Mouse (Mus musculus): Measurements from ENCODE around the gene Bmper. TPM values are rescaled to one million over a fixed set of nuclear protein-coding genes. Genes with fewer than 3 reads are reported as not detected.

The Bmper gene
- total and polyA plus RNA-seq, 2 experiments = 0.23 to 1.2 TPM

DNA sequence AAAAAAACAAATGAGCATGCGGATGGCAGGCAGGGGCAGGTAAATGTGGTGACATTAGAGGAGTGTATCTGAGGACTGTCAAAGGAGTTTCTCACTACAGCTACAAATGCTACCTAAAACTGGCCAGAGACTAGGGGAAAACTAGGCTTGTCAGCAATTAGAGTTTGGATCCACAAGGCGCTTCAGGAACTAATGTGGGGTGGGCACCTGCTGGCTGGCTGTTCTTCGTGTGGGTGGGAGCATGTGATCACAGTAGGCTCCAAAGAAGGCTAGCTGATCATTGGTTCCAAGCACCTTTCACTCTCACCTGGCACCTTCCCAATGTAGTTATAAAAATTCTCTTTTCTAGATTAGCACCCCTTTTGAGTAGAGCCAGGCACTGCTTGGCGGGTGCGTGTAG, 900 bp upstream of the Bmper start:
- no peaks in the 10 kb centered on the region for H3K36me3 ChIP-seq (ENCODE audit: control insufficient read depth, insufficient read depth, low read length)
- H3K4me3 ChIP-seq (ENCODE audit: insufficient read depth, low read depth, low read length) = no peak overlapping the region
- no peaks in the 10 kb centered on the region; the same call in 1 of the 2 replicates for H3K27me3 ChIP-seq (ENCODE audit: control insufficient read depth, insufficient read depth, low read length)
- 32% methylated on average over 5 of the region's 5 CpGs for WGBS
- H3K79me2 ChIP-seq (ENCODE audit: control insufficient read depth, insufficient read depth, low read length) = no peaks in the 10 kb centered on the region
- no peak for DNase-seq (ENCODE audit: extremely low read depth, low read depth, low spot score)
- no peak overlapping the region for H3K27ac ChIP-seq (replicated peaks; ENCODE audit: insufficient read depth, low read depth, low read length)
- H3K4me1 ChIP-seq (ENCODE audit: control insufficient read depth, insufficient read depth, low read length) = peaks cover 1% of the 10 kb centered on the region; the same call in 1 of the 2 replicates
- TF ChIP-seq POLR2A (IDR thresholded peaks at IDR 0.05; ENCODE audit: extremely low read depth, insufficient read depth, low read length) (no peak), CTCF (IDR thresholded peaks at IDR 0.05; ENCODE audit: low read depth, low read length) (no peak)
- H3K9ac ChIP-seq (ENCODE audit: low read depth, low read length) = no peak overlapping the region

DNA sequence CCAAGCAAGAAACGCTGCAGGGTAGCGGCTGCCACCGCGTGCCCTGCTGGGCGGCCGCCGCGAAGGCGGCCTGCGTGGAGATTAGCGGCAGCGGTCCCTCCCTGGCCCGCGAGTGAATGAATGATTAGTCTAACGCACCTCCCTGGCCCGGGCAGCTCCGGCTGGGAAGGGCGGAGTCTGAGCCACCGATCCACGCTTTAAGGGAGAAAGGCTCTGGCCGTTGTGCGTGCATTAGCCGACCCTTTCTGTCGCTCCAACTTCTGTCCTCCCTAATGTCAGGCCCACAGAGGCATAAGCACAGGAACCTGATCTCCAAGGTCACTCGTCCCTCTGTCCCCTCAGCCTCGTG, 410 bp upstream of the Bmper start:
- TF ChIP-seq POLR2A (IDR thresholded peaks at IDR 0.05; ENCODE audit: extremely low read depth, insufficient read depth, low read length) (no peak), CTCF (IDR thresholded peaks at IDR 0.05; ENCODE audit: low read depth, low read length) (no peak)
- peak overlapping the region; percentile 67 for H3K9ac ChIP-seq (ENCODE audit: low read depth, low read length)
- DNase-seq (ENCODE audit: extremely low read depth, low read depth, low spot score) = peak; percentile 19
- no peaks in the 10 kb centered on the region; the same call in 1 of the 2 replicates for H3K27me3 ChIP-seq (ENCODE audit: control insufficient read depth, insufficient read depth, low read length)
- 2% methylated on average over 26 of the region's 26 CpGs for WGBS
- no peaks in the 10 kb centered on the region for H3K79me2 ChIP-seq (ENCODE audit: control insufficient read depth, insufficient read depth, low read length)
- H3K4me1 ChIP-seq (ENCODE audit: control insufficient read depth, insufficient read depth, low read length) = peaks cover 1% of the 10 kb centered on the region; the same call in 1 of the 2 replicates
- no peaks in the 10 kb centered on the region for H3K36me3 ChIP-seq (ENCODE audit: control insufficient read depth, insufficient read depth, low read length)
- H3K27ac ChIP-seq (replicated peaks; ENCODE audit: insufficient read depth, low read depth, low read length) = no peak overlapping the region
- H3K4me3 ChIP-seq (ENCODE audit: insufficient read depth, low read depth, low read length) = peak overlapping the region; percentile 57

DNA sequence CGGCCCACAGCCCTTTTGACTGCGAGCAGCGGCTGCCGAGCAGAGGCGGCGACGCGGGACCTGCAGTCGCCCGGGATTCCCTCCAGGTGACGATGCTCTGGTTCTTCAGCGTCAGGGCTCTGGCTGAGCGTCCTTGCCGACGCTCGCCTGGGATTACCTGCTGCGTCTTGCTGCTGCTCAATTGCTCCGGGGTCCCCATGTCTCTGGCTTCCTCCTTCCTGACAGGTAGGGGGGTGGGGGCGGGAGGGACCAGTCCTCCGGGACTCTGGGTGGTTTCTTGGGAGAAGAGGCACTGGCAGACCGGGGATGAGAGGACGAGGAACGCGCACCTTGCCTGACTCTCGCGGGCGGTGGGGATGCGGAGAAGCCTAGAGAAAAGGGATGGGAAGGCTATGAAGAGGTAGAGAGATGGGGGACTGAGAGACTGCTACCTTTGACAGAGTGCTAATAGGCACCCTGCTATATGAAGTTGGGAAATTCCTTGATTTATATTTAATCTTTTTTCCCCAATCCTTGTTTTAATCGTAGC, 737 bp downstream of the Bmper start:
- Histone ChIP-seq H3K4me3 (ENCODE audit: insufficient read depth, low read depth, low read length) (peak overlapping the region; percentile 57; the same call in 1 of the 2 replicates), H3K27ac (replicated peaks; ENCODE audit: insufficient read depth, low read depth, low read length) (no peak overlapping the region), H3K79me2 (ENCODE audit: control insufficient read depth, insufficient read depth, low read length) (no peaks in the 10 kb centered on the region), H3K4me1 (ENCODE audit: control insufficient read depth, insufficient read depth, low read length) (peaks cover 1% of the 10 kb centered on the region; the same call in 1 of the 2 replicates), H3K36me3 (ENCODE audit: control insufficient read depth, insufficient read depth, low read length) (no peaks in the 10 kb centered on the region), H3K9ac (ENCODE audit: low read depth, low read length) (peak overlapping the region; percentile 67), H3K27me3 (ENCODE audit: control insufficient read depth, insufficient read depth, low read length) (no peaks in the 10 kb centered on the region; the same call in 1 of the 2 replicates)
- TF ChIP-seq CTCF (IDR thresholded peaks at IDR 0.05; ENCODE audit: low read depth, low read length) (no peak), POLR2A (IDR thresholded peaks at IDR 0.05; ENCODE audit: extremely low read depth, insufficient read depth, low read length) (no peak)
- WGBS = 6% methylated on average over 29 of the region's 29 CpGs
- no peak for DNase-seq (ENCODE audit: extremely low read depth, low read depth, low spot score)

DNA sequence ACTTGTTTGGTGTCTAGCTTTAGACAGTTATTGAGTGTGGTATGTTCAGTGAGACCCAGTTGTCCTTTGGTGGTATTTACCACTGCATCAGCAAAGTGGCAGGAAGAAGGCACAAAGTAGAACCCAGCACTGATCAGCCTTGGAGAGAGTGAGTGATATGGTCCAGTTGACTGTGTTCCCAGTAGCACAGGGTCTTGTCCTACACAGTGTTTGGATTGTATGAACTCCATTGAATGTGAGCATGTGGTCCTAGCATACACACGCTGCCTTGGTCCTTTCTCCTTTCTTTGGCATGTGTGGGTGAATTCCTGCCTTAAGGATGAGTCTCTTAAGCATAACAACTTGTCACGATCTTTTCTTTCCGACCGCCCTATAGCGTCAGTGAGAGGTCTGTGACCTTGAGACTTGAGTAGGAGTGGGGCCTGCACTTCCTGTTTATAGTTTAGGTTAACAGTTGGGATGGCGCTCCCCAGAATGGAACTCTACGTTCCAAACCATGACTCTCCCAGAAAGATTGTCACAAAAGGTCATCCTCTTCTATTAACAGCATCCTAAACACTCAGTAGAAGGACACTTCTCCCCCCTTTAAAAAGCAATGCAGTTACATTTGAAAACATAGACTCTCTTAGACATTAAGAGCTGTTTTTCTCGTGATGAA, 10.7 kb downstream of the Bmper start:
- TF ChIP-seq CTCF (IDR thresholded peaks at IDR 0.05; ENCODE audit: low read depth, low read length) (no peak), POLR2A (IDR thresholded peaks at IDR 0.05; ENCODE audit: extremely low read depth, insufficient read depth, low read length) (no peak)
- Histone ChIP-seq H3K27me3 (ENCODE audit: control insufficient read depth, insufficient read depth, low read length) (no peaks in the 10 kb centered on the region), H3K79me2 (ENCODE audit: control insufficient read depth, insufficient read depth, low read length) (no peaks in the 10 kb centered on the region), H3K4me1 (ENCODE audit: control insufficient read depth, insufficient read depth, low read length) (no peaks in the 10 kb centered on the region), H3K9ac (ENCODE audit: low read depth, low read length) (no peak overlapping the region), H3K4me3 (ENCODE audit: insufficient read depth, low read depth, low read length) (no peak overlapping the region), H3K36me3 (ENCODE audit: control insufficient read depth, insufficient read depth, low read length) (no peaks in the 10 kb centered on the region), H3K27ac (replicated peaks; ENCODE audit: insufficient read depth, low read depth, low read length) (no peak overlapping the region)
- WGBS = 81% methylated on average over 8 of the region's 8 CpGs
- DNase-seq (ENCODE audit: extremely low read depth, low read depth, low spot score) = peak; percentile 19

DNA sequence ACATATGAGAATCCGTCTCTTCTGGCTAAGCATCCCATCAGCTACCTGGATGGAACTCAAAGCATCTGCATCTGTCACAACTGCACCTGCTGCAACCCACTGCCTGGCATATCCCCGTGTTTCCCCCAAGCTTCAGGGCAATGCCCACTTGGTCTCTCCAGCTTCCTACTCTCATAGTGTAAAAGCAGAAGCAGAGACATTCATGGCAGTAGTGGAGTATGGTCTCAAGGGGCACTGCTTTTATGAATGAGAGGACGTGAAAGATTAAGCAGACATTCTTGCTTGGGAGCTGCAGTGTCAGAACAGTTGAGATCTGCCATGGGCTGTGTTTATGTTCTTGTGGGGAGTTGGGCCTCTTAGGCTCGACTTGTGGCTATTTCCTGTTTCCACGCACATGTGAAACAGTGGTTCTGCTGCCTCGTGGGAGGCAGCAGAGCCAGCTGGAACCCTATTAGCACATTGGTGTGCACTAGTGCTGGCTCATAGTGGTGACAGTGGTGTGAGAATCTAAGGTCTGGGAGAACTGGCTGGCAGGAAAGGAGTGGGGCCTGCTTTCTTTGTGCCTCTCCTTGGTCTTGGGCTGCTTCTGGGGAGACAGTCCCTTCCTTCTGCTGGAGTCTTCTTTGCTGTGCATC, 12.6 kb downstream of the Bmper start:
- no peaks in the 10 kb centered on the region for H3K4me1 ChIP-seq (ENCODE audit: control insufficient read depth, insufficient read depth, low read length)
- no peak for TF ChIP-seq POLR2A (IDR thresholded peaks at IDR 0.05; ENCODE audit: extremely low read depth, insufficient read depth, low read length)
- no peaks in the 10 kb centered on the region for H3K27me3 ChIP-seq (ENCODE audit: control insufficient read depth, insufficient read depth, low read length)
- no peaks in the 10 kb centered on the region for H3K36me3 ChIP-seq (ENCODE audit: control insufficient read depth, insufficient read depth, low read length)
- no peak overlapping the region for H3K4me3 ChIP-seq (ENCODE audit: insufficient read depth, low read depth, low read length)
- no peak for DNase-seq (ENCODE audit: extremely low read depth, low read depth, low spot score)
- WGBS = 73% methylated on average over 6 of the region's 6 CpGs
- H3K9ac ChIP-seq (ENCODE audit: low read depth, low read length) = no peak overlapping the region
- H3K79me2 ChIP-seq (ENCODE audit: control insufficient read depth, insufficient read depth, low read length) = no peaks in the 10 kb centered on the region
- no peak overlapping the region for H3K27ac ChIP-seq (replicated peaks; ENCODE audit: insufficient read depth, low read depth, low read length)

All from liver, adult 2 months (tissue).